Mouse (Mus musculus) 416B (cell line): ENCODE measurements at regions not wholly inside any gene's neighbourhood (a gene's known extent, or its start where the extent isn't known, plus 50 kb on each side); places are given as distances from the start of the nearest gene placed in this dataset.

ENCODE experiments used
- DNase-seq: peaks from one replicate; pipeline ENCODE4 v3.0.0; 2011; ENCODE audit warnings: low read depth

DNA sequence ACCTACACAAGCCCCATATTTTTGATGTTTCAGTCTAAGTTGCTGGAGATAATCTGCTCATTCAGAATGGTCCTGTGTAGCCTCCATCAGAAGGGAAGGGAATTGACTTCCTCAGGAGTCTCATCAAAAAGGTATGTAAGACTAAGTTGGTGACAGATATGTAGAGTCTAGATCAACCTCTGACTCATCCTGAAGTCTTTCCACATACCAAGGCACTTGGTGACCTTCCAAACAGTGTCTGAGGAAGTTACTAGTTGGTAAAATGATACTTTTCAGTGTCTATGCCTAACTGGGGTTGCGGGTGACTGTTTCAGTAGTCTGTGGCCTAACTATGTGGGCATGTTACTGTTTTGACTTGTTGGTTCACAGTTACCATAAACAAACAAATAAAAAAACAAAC is 133.0 kb upstream of the Plcb4 start:
- DNase-seq = no peak

DNA sequence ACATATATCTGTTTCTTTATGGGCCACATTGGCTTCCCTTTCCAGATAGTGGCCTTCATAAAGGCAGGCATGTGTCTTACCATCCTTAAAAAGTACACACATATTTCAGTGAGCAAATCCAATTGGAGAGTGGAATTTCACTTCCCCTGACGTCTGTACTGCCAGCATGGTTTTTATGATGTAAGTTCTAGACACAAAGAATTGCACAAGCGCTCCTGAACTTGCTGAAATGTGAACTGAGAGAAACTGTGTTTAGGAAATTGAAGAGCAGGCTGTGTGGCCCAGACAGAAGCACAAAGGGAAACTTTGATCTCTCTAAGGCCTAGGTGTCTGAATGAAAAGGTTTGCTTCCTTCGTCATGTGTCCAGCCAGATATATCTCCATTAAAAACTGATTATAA is 129.2 kb upstream of the Plcb4 start:
- no peak for DNase-seq

DNA sequence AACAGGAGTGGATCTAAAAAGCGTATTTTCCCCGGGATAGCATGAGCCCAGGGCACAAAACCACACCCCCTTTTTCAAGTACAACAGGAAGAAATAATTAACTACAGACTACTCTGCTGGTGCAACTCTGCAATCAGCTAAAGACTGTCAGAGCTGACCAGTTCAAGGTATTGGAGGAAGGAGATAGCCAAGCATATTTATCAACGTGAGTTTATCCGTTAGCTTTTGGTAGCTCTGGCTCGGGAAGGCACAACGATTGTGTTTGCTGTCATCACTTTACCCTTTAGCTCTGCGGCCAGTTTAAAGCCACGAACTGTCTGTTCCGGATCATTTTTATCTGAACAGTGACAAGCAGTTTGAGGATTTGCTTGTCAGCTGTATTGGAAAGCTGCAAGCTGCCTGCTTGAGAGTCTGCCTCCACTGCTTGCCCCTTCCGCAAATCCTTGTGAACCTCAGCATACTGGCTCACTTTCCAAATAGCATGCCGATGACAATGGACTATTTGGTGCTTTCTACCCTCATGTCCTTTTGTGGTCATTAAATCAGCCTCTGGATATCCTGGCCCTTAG is 122.4 kb upstream of the Plcb4 start:
- DNase-seq = no peak

DNA sequence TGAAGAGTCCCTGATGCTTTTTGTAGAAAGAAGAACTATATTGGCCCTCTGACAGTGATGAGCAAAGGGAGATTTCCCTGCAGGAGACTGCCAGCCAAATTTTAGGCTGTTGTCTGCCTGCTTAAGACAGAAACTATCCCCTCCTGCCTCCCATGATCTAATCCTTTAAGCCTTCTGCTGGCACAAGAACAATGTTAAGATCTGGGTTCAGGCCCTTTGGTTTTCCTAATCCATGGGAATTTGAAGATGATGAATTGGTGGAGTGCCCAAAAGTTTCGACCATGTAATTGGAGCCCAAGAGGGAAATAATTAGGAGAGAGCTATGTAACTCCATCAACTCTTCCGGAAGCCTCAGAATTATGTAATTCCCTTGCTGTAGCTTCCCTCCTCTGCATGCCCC is 120.8 kb upstream of the Plcb4 start:
- DNase-seq = no peak

DNA sequence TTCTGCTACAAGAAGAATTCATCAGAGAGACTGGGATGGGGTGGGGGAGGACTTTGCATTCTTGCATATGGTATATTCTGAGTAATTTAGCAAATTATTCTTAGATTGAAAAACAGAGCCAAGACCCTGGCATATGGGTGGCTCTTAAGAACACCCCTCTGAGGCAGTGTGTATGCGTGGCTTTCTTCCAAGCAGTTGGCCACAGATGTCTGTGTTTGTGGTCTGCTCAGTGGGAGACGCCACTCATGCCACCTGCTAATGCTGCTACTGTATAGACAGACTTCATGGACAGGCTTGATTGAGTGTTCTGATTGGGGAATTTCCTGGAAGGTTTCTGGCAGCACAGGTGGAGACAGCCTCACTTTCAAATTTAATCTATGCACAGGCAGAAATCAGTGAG is 117.8 kb upstream of the Plcb4 start:
- no peak for DNase-seq

DNA sequence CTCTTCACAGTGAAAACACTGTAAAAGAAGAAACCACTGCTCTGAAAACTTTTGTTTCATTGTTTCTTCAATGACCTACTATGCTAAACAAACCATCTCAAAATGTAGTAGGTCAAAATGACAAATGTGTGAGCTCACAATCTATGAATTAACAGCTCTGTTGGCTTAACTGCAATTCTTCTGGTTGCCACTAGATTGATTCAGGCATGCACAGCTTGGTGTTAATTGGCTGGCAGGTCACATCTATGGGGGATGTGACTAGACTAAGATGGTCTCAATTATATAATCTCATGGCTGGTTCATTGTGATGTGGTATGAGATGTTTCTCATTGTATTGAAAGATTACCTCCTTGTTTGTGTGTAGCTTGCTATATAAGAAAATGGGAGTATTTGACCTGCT is 116.9 kb upstream of the Plcb4 start:
- DNase-seq = no peak

DNA sequence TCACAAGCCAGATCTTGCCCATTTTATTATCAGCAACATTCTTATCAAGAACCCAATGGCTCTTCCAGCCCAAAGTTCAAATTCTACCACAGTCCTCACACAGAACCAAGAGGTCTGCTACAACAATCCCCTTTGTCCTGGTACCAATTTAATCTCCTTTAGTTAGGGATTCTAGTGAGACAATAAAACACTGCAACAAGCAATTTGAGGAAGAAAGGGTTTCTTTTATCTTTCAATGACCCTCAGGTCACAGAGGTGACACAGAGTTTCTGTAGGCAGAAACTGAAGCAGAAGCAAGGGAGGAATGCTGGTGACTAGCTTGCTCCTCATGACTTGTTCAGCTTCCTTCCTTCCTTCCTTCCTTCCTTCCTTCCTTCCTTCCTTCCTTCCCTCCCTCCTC is 113.9 kb upstream of the Plcb4 start:
- no peak for DNase-seq

DNA sequence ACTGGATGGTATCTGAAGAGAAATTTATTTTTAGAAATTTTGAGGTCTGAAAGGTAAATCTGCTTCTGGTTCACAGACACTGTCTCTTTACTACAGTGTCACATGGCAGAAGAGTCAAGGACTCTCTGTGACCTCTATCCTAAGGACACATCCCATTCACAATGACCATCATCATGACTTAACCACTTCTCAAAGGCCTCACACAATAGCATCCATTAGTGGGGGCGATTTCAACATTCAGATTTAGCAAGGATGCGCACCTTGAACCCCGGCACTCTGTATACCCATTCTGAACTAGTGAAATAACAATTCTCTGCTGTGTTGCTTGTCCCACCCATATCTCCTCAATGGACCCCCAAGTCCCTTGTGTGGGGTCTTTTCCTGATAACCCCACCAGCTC is 110.8 kb upstream of the Plcb4 start:
- DNase-seq = no peak

DNA sequence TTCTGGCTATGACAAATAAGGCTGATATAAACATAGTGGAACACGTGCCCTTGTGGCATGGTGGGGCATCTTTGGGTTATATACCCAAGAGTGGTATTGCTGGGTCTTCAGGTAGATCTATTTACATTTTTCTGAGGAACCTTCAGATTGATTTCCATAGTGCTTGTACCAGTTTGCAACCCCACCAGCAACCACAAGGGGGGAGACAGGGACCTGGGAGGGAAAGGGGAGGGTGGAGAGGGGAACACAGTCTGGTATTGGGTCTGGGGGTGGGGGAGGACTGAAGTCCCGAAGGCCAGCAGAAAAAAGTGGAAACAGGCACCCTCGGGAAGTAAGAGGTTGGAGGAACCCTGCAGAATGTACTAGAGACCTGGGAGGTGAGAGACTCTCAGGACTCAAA is 105.8 kb upstream of the Plcb4 start:
- no peak for DNase-seq

DNA sequence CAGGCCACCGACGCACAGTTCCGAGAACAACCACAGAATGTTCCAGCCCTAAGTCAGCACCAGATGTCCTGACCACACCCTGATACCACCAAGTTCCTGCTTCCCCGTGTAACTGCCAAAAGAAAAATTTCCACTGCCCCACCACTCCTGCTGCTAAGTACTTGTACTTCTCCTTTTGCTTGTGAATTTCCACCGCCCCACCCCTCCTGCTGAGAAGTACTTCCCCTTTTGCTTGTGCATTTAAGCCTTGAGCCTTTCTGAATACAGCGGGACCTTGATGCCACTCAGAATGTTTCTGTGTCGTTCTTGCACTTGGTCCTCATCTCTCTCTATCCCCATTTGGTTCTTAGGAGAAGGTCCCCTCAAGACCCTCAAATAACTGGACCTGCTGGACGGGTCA is 100.8 kb upstream of the Plcb4 start:
- DNase-seq = peak; percentile 0

DNA sequence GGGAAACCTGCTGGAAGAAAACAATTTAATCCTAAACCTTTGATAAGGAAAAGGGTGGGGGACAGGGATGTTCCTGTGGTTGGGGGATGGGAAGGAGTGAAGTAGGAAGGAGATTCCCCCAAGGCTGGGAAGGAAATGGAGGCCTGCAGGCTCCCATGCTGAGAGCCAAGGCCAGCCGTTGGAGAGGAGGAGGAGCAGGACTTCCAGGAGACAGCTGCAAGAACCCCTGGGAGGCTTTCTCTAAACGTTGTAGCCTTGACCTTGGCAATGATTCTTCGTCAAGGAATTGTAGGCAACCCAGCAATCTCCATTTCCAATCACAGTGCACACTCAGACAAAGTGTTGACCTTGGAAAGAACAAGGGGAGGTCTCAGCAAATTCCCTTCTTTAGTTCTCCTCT is 99.5 kb upstream of the Plcb4 start:
- DNase-seq = no peak

DNA sequence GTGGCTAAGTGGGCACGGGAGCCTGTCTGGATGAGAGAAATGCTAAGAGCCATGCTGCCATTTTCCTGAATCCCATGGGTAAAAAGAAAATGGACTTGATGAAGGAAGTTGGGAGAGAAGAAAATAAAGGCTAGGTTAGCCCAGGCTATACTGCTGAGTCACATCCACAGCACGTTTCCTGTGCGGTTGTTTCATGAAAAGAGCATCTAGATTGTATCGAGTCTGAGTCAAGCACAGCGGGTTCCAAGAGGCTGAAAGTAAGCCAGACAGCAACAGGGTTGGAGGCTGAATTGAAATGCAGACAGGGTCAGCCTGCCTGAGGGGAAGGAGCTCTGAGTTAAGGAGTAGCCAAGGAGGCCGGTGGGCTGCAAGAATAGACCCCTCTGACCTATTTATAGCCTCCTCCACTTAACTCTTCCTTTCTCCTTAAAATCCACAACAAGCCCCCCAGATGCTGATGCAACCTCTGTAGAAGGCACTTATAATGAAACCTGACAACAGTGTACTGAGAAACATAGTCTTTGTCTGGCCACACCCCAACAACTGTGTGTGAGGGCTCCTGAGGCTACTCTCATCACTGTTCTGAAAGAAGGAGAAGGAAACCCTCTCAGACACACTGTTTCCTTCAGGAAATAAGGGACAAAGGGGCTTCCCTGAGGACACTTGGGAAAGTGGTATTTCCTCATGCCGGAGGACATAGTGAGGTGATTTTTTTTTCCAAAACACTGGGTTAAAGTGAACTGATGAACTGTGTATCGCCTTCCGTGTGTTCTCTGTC is 98.7 kb upstream of the Plcb4 start:
- no peak for DNase-seq

DNA sequence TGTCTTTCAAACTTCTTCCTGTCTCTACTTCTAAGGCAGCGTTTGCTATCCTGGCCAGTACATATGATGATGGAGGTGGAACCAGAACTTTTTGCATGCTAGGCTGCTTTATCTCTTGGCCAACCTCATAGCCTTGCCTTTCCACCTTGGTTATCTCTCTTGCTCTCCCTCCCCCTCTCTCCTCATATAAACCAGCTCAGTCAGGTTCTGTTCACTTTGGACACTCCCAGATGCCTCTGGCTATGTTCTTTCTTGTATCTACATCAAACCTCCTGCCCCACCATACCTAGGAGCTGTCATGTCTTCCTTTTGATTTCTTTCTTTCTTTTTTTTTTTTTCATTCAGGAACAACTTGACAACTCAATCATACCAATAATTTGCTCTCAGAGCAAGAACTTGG is 98.0 kb upstream of the Plcb4 start:
- DNase-seq = no peak

DNA sequence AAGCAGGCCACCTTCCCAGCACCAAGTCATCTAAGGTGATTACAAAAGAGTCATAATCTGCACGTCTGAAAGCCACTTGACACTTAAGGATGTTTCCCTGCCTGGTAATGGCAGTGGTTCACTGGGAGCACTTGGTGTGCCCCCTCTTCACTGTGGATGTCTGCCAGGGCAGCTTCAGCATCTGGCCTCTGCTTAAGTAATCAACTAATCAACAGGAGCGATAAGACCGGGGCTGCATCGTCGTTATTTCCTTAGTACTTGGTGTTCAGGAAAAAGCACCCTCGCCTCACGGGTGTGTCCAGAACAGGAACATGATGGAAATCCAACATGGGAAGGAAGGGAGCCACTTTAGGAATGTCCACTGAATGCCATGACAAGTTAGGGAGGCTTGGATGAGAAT is 97.1 kb upstream of the Plcb4 start:
- DNase-seq = no peak

DNA sequence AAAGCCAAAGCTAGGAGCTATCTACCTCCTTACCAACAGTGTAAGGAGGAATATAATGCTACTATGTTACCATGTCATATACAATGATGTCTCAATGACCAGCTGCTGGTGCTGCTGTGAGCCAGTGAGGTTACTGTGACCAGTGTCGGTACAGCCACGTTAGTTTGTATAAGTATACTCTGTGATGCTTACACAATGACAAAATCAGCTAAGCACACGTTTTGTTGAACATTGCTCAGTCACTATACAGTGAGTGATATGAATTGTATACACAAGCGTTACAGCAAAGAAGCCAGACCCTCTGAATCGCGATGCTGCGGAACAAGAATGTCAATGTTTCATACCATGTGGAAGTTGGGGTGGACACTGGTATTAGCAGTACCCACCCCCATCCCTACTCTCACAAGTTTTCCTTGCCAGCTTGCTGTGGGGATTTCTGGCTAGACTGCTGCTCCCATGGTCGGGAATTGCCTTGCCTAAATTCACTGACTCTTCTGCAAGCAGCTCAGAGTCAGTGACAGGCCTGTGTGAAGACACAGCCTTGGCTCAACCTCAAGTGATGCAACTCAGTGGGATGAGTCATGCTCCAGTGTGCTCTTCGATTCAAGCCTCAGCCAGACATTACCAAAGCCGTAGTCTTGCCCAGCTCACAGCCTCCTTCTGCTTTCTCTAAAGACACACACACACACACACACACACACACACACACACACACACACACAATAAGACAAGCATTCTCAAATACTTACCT is 96.5 kb upstream of the Plcb4 start:
- peak; percentile 52 for DNase-seq

DNA sequence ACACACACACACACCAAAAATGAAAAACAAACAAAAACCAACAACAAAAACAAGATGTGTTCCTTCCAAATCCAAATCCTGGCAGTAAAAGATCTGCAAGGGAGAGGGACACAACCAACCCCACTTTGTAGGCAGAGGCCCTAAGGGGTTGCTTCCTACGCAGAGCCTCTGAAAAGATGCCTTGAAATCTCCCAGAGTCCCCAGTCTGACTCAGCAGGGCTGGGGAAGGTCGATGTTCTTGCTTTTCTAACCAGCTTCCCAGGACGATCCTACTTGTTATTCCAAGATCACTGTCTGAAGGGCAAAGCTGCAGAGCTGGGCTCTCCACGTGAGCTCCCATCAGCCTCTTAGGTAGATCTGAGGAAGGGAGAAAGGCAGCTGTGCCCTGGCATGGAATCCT is 94.6 kb upstream of the Plcb4 start:
- DNase-seq = no peak

DNA sequence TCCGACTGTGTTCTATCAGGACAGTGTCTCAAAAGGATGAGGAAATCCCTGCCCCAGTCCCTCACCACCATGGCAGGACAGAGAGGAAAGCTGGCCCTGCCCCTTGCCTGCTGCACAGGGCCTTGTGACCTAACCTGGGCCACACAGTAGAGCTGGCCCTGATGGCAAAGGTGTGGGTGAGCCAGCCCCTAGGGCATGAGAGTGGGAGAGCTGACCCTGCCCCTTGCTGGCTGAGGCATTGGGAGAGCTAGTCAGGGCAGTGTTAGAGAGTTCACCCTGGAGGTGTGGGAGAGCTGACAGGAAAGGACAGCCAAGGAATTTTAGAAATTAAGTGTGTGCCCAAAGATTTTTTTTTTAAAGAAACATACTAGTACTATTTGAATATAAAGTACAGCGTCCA is 90.5 kb upstream of the Plcb4 start:
- DNase-seq = no peak

DNA sequence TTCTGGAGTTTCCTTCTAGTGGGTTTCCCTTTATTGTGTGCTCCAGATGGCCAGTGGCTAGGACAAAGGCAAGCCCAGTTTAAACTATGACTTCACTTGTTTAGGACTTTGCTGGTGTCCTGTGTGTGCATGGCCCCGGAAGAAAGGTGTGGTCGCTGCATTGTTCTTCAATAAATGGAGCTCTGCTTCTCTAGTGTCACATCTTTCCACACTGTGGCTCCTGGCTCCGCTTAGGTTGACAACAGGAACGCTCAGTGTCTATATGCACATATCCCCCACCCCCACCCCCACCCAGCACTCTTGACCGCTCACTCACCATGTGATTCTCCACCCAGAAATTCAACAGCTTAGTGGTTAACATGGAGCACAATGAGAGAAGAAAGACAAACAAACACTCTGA is 87.2 kb upstream of the Plcb4 start:
- no peak for DNase-seq

DNA sequence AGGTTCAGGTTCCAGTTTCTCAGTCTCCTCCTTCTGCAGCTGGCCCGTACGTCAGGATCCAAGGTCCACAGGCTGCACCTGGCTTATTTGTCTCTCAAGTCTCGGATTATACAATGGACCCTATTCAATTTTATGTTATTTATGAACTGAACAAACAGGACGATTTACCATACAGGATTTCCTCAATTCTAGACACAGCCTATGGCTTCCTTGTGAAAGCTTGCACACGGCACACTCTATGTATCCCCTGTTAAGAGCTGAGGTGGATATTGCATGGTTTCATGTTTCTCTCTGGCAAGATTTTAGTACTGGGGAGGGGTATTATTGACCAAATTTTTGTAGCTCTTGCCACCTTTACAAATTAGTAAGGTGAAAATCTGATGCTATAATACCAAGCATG is 81.6 kb upstream of the Plcb4 start:
- DNase-seq = no peak

DNA sequence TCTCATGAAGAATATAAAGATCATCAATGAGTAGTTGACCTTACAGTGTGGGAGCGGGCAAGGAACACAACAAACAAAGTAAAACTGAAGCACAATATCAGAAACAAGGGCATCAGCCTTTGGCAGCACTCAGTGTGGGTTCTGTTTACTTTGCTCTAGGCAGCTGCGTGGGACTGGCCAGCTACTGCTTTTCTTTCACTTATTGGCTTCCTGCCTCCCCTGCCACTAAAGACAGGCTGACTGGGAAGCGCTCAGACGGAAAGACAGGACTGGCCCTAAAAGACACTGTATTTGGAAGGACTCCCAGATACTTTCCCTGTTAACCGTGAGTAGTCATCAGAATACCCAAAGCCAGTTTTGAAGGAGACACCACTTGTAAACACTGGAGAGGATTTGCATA is 80.7 kb upstream of the Plcb4 start:
- DNase-seq = no peak

DNA sequence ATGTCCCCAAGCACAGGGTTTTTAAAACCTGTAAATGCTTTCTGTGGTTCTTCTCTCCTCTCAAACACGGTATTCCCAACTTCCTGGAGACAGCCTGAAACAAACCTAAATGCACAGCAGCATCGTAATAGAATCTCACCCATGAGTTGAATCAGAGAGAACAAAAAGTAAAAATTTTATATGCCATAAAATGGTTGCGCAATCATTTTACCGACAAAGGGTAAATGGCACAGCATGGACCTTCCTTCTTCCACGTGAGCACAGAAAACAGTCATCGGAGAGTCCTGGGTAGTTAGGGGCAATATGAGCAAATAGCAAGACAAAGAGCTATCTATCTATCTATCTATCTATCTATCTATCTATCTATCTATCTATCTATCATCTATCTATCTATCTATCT is 79.3 kb upstream of the Plcb4 start:
- no peak for DNase-seq

DNA sequence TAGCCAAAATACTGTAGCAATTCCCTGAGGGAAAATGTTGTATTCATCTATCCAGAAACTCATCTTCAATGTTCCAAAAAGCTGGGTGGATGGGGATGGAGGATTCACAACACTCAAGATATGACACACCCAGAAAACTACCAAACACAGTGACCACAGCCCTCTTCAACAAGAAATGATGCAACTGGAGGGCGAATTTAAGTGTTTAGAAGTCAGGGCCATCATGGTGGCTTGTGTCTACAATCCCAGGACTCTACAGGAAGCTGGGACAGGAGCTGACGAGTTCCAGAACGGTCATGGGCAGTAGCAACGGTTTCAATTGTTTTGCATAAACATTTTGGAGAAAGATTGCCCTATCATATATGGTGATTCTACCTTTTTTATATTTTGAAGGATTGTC is 78.8 kb upstream of the Plcb4 start:
- DNase-seq = no peak

DNA sequence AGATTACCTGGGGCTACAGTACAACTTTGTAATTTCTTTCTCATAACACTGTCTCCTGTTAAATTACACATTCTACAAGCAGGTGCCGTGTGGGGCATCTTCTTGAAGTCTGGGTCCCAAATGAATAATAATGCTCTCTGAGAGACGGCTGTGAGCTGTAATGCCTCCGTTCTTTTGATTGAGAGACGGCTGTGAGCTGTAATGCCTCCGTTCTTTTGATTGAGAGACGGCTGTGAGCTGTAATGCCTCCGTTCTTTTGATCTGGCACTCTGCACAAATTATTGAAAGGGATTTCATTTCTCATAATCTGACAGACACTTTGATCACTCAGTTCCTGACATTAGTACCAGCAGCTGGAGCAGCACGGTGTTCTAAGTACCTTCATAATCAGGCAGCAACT is 76.5 kb upstream of the Plcb4 start:
- DNase-seq = no peak

DNA sequence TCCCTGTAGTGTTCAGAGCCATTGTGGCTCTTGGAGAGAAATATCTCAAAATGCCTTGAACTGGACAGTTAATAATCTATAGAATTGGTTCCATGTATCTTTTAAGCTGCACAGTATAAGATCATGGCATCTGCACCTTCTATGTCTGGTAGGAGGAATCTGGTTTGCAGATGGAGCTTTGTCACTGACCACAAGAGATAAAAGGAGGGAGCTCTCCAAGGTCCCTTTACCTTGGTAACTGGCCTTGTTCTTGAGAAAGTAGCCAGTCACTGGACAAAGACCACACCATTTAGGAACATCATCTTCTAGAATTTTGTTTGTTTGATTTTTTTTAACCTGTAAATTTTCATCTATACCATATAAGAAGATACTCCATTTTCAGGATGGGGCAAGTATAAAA is 52.5 kb upstream of the Plcb4 start:
- DNase-seq = no peak
